Mouse (Mus musculus): ENCODE results near the gene Epb41l3. TPM values are rescaled to one million over a fixed set of nuclear protein-coding genes. Genes with fewer than 3 reads are reported as not detected.

Epb41l3 gene
- polyA plus RNA-seq, 1 experiment: 1.2 TPM

DNA sequence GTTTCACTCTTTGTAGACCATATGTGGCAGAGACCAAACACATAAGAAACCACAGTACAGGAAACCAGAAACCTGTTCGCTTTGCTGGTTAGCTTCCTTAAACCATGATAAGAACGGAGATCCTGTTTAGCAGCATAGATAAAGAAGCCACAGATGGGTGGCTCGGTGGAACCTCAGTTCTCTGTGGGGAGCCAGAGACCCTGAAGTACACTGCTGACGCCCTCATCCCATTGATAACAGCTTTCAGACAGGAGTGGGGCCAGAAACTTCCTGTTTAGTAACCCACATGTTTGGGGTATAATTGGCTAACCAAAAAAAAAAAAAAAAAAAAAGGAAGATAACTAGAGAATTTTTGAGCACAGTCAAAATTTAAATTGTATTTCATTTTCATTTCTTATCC lies 189.7 kb downstream of the Epb41l3 start:
- Histone ChIP-seq H3K27ac (ENCODE audit: insufficient read depth, low read depth, low read length) (no peak overlapping the region), H3K4me1 (ENCODE audit: control insufficient read depth, insufficient read depth, low read length) (no peaks in the 10 kb centered on the region), H3K4me3 (ENCODE audit: insufficient read depth, low read length) (no peak overlapping the region)
- no peak for TF ChIP-seq POLR2A (IDR thresholded peaks at IDR 0.05; ENCODE audit: borderline replicate concordance, low read depth, low read length)
- TF ChIP-seq CTCF (IDR thresholded peaks at IDR 0.05; ENCODE audit: low read depth, low read length): no peak

DNA sequence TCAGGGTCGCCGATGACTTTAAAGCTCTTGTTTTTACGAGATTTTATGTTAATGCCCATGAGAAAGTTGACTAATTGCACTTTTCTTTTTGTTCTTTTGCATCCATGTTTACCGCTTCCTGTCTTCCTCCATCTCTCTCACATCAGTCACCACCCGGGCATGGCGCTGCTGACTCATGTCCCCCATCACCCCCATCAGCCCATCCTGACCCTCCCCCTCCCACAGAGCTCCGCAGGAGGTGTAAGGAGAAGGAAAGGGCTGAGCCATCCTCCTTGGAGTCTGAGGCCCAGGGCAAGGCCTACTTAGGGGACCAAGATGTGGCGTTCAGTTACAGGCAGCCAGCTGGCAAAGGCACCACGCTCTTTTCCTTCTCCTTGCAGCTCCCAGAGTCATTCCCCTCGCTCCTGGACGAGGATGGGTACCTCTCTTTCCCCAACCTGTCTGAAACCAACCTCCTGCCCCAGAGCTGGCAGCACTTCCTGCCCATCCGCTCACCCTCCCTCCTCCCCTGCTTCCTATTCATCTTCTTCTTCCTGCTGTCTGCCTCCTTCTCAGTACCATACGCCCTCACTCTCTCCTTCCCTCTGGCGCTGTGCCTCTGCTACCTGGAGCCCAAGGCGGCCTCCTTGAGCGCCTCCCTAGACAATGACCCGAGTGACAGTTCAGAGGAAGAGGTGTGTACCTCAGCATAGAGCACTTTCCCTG lies 190.4 kb downstream of the Epb41l3 start:
- H3K4me3 ChIP-seq (ENCODE audit: insufficient read depth, low read length): no peak overlapping the region
- no peak for TF ChIP-seq POLR2A (IDR thresholded peaks at IDR 0.05; ENCODE audit: borderline replicate concordance, low read depth, low read length)
- no peak for TF ChIP-seq CTCF (IDR thresholded peaks at IDR 0.05; ENCODE audit: low read depth, low read length)

DNA sequence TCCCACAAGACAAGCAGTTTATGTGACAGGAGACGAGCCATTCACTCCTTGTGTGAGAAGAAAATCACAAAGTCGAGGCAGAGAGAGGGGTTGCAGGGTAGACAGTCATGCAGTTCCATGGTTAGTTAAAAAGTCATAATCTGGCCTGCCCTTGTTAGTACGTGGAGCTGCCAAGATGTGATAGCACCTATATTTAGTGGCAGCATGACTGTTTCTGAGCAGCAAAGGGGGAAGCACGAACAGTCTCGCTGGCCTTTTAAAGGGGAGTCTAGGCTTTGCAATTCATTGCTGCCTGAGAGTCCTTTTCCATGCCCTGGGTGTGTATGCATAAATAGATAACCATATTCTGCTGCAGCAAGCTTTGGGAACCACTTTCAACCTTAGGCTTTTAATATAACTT lies 191.5 kb downstream of the Epb41l3 start:
- TF ChIP-seq POLR2A (IDR thresholded peaks at IDR 0.05; ENCODE audit: borderline replicate concordance, low read depth, low read length) (no peak), CTCF (IDR thresholded peaks at IDR 0.05; ENCODE audit: low read depth, low read length) (no peak)
- Histone ChIP-seq H3K4me1 (ENCODE audit: control insufficient read depth, insufficient read depth, low read length) (no peaks in the 10 kb centered on the region), H3K4me3 (ENCODE audit: insufficient read depth, low read length) (no peak overlapping the region), H3K27ac (ENCODE audit: insufficient read depth, low read depth, low read length) (no peak overlapping the region)

More for the DNA sequence above, 190.4 kb downstream of the Epb41l3 start:
- no peaks in the 10 kb centered on the region for H3K4me1 ChIP-seq (ENCODE audit: control insufficient read depth, insufficient read depth, low read length)
- no peak overlapping the region for H3K27ac ChIP-seq (ENCODE audit: insufficient read depth, low read depth, low read length)

DNA sequence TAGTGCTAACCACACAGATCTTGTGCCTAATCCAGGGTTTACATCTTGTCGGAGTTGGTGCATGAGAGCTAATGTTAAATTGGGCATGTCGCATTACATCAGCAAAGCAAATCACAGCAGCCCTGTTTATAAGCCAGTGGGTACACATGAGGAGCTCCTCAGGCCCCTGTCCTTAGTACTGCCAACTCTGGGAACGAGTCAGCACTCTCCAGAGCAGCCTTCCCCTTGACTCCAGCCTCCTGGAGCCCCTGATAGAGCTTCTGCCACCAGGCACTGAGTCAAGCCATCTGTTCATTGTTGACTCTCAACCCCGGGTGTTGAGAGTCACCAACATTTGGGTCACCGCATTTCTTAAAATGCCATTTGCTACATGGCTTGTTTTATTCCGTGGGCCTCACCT lies 192.0 kb downstream of the Epb41l3 start:
- H3K4me3 ChIP-seq (ENCODE audit: insufficient read depth, low read length): no peak overlapping the region
- H3K4me1 ChIP-seq (ENCODE audit: control insufficient read depth, insufficient read depth, low read length): no peaks in the 10 kb centered on the region
- H3K27ac ChIP-seq (ENCODE audit: insufficient read depth, low read depth, low read length): no peak overlapping the region
- TF ChIP-seq CTCF (IDR thresholded peaks at IDR 0.05; ENCODE audit: low read depth, low read length): no peak
- no peak for TF ChIP-seq POLR2A (IDR thresholded peaks at IDR 0.05; ENCODE audit: borderline replicate concordance, low read depth, low read length)

DNA sequence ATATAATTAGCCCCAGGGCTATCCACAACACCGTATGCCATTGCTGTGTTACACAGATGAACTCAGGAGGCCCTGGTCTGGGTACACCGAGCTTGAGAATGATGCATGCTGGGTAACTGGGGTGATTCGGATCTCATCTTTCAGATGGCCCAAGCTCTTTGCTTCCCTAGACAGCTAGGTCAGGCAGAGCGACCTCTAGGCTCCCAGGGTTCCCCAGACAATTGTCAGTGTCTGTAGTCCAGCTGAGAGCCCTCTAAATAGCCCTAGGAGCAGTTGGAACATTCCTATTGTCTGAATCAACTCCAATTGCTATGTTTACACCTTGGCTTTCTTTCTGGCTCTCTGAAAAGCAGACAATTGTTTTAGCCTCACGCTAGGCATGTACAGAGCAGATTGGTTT lies 201.9 kb downstream of the Epb41l3 start:
- no peak overlapping the region for H3K4me3 ChIP-seq (ENCODE audit: insufficient read depth, low read length)
- TF ChIP-seq CTCF (IDR thresholded peaks at IDR 0.05; ENCODE audit: low read depth, low read length) (no peak), POLR2A (IDR thresholded peaks at IDR 0.05; ENCODE audit: borderline replicate concordance, low read depth, low read length) (no peak)
- H3K27ac ChIP-seq (ENCODE audit: insufficient read depth, low read depth, low read length): no peak overlapping the region
- H3K4me1 ChIP-seq (ENCODE audit: control insufficient read depth, insufficient read depth, low read length): no peaks in the 10 kb centered on the region

DNA sequence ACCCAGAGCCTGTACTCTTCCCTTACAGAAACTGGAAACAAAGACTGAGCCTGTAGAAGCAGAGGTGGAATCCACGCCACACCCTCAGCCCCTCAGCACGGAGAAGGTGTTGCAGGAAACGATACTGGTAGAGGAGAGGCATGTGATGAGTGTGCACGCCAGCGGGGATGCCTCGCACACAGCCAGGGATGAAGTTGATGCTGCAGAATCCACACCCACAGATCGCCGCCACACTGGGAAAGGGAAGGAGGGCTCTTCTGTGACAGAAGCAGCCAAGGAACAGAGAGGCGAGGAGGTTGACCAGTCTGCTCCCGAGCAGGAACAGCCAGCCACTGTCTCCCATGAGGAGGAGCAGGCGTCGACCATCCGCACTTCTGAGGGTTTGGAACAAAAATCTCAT lies 209.0 kb downstream of the Epb41l3 start:
- Histone ChIP-seq H3K27ac (ENCODE audit: insufficient read depth, low read depth, low read length) (no peak overlapping the region), H3K4me3 (ENCODE audit: insufficient read depth, low read length) (no peak overlapping the region), H3K4me1 (ENCODE audit: control insufficient read depth, insufficient read depth, low read length) (no peaks in the 10 kb centered on the region)
- TF ChIP-seq CTCF (IDR thresholded peaks at IDR 0.05; ENCODE audit: low read depth, low read length): no peak
- TF ChIP-seq POLR2A (IDR thresholded peaks at IDR 0.05; ENCODE audit: borderline replicate concordance, low read depth, low read length): no peak

DNA sequence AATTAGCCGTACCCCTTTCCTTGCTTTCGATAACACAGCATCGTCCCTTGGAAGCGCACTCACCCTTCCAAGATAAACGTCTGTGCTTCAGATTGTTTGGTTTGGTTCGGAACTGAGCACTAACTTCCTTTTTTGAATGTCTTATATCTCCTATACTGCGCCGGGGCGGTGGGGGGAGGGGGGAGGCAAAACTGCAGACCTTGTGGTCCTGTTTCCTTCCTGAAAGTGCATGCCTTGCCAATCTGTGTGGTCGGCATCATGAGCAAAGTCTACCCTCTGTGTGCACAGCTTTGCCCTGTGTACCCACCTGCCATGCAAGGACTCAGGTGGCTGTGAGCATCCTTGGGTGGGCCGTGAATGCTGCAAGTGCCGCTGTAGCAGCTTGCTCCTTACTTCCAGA lies 212.6 kb downstream of the Epb41l3 start:
- Histone ChIP-seq H3K4me3 (ENCODE audit: insufficient read depth, low read length) (no peak overlapping the region), H3K27ac (ENCODE audit: insufficient read depth, low read depth, low read length) (no peak overlapping the region), H3K4me1 (ENCODE audit: control insufficient read depth, insufficient read depth, low read length) (no peaks in the 10 kb centered on the region)
- no peak for TF ChIP-seq POLR2A (IDR thresholded peaks at IDR 0.05; ENCODE audit: borderline replicate concordance, low read depth, low read length)
- no peak for TF ChIP-seq CTCF (IDR thresholded peaks at IDR 0.05; ENCODE audit: low read depth, low read length)

DNA sequence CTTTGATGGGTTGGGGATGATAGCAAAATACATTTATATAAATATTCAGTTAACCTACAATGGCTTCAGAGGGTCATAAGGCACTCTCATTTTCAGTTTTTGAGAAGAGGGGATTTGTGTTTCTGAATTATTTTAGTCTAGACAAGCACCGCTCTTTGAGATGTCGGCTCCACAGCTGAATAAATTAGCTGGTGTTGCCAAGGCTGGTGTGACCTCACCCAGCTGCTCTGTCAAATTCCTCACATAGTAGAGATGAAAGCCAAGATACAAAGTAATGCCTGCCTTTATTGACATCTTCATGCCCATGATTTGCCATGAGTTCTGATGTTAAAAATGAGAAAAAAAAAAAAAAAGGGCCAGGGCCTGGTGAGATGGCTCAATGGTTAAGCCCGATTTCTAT lies 214.8 kb downstream of the Epb41l3 start:
- TF ChIP-seq CTCF (IDR thresholded peaks at IDR 0.05; ENCODE audit: low read depth, low read length): no peak
- TF ChIP-seq POLR2A (IDR thresholded peaks at IDR 0.05; ENCODE audit: borderline replicate concordance, low read depth, low read length): no peak
- H3K27ac ChIP-seq (ENCODE audit: insufficient read depth, low read depth, low read length): no peak overlapping the region
- no peak overlapping the region for H3K4me3 ChIP-seq (ENCODE audit: insufficient read depth, low read length)
- no peaks in the 10 kb centered on the region for H3K4me1 ChIP-seq (ENCODE audit: control insufficient read depth, insufficient read depth, low read length)

DNA sequence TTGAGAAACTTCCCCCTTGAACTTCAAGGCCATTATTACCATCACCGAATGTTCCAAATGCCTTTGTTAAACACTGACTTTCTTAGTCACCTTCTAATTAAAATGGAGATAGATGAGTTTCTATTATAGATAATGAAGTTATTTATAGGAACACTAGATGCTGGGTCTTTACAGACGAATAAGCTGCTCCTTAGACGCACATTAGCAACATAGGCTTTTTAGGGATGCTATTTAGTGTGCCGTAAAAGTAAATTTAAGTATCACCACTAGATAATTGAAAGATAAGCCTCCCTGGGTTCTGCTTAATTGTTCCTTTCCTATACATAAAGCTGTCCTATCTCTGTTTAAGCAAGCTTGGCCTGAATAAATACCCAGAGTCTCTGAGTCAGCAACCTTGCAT lies 226.1 kb downstream of the Epb41l3 start:
- no peak for TF ChIP-seq CTCF (IDR thresholded peaks at IDR 0.05; ENCODE audit: low read depth, low read length)
- no peak for TF ChIP-seq POLR2A (IDR thresholded peaks at IDR 0.05; ENCODE audit: borderline replicate concordance, low read depth, low read length)
- H3K27ac ChIP-seq (ENCODE audit: insufficient read depth, low read depth, low read length): no peak overlapping the region

DNA sequence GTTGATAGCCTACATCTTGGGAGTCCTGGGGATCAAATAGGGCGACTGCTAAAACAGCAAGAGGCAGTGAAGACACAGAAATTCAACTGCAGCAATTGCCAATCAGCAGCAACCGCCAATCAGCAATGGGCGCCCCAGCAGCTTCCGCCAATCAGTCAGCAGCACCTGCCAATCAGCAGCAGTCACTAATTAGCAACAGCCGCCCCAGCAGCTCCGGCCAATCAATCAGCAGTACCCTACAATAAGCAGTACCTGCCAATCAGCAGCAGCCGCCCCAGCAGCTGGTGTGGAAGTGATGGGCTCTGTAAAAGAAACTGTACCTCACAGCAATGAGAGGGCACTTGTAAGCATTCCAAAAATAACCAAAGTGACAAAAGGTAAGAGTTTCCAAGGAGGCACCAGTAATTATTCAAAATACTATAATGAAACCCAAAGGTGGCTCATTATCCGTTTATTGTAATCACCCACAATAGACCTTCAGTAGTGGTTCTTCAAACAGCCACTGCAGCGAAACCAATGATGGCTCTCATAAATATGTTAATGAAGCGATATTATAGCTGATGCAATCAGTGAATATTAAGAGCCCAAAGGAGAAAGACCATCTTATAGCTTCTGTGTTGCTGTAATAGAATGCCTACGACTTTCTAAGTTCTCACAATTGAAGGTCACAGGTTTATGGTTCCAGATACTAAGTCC lies 228.2 kb downstream of the Epb41l3 start:
- no peaks in the 10 kb centered on the region for H3K4me1 ChIP-seq (ENCODE audit: control insufficient read depth, insufficient read depth, low read length)
- TF ChIP-seq POLR2A (IDR thresholded peaks at IDR 0.05; ENCODE audit: borderline replicate concordance, low read depth, low read length) (no peak), CTCF (IDR thresholded peaks at IDR 0.05; ENCODE audit: low read depth, low read length) (no peak)
- H3K4me3 ChIP-seq (ENCODE audit: insufficient read depth, low read length): no peak overlapping the region
- H3K27ac ChIP-seq (ENCODE audit: insufficient read depth, low read depth, low read length): no peak overlapping the region

More for the DNA sequence above, 226.1 kb downstream of the Epb41l3 start:
- Histone ChIP-seq H3K4me1 (ENCODE audit: control insufficient read depth, insufficient read depth, low read length) (no peaks in the 10 kb centered on the region), H3K4me3 (ENCODE audit: insufficient read depth, low read length) (no peak overlapping the region)

All from bone marrow macrophage, adult 2 months (primary cell).